Mouse (Mus musculus) forebrain, postnatal 0 days (tissue): ENCODE measurements around the gene Arvcf. TPM values are rescaled to one million over a fixed set of nuclear protein-coding genes. Genes with fewer than 3 reads are reported as not detected.

Source experiments
- ATAC-seq: fragments of 200-750 bp; cut with Nextera tagmentation; 2 replicates; pipeline ENCODE4 v1.8.0; 2017; ENCODE audit warnings: mild to moderate bottlenecking, moderate library complexity
- DNase-seq: peaks from one replicate; pipeline ENCODE4 v3.0.0-alpha.2; 2015
- H3K27ac ChIP-seq: fragments of 300-500 bp; sonication (generic); 2 replicates; pipeline ENCODE4 v1.5.1; 2014; ENCODE audit warnings: low read depth, mild to moderate bottlenecking, antibody characterized with exemption, low read length, moderate library complexity, mixed read lengths
- H3K27me3 ChIP-seq: fragments of 300-500 bp; sonication (generic); 2 replicates; pipeline ENCODE4 v1.6.1; 2014; ENCODE audit warnings: mild to moderate bottlenecking, low read length, mixed read lengths; ENCODE audit not compliant: insufficient read depth
- H3K36me3 ChIP-seq: fragments of 300-500 bp; sonication (generic); 2 replicates; pipeline ENCODE4 v1.6.1; 2014; ENCODE audit warnings: mild to moderate bottlenecking, moderate library complexity; ENCODE audit not compliant: insufficient read depth
- H3K4me1 ChIP-seq: fragments of 300-500 bp; sonication (generic); 2 replicates; pipeline ENCODE4 v1.6.1; 2014; ENCODE audit warnings: antibody characterized with exemption; ENCODE audit not compliant: insufficient read depth
- H3K4me2 ChIP-seq: fragments of 300-500 bp; sonication (generic); 2 replicates; pipeline ENCODE4 v1.6.1; 2014; ENCODE audit warnings: low read depth, mild to moderate bottlenecking, moderate library complexity
- H3K4me3 ChIP-seq: fragments of 300-500 bp; sonication (generic); 2 replicates; pipeline ENCODE4 v1.5.1; 2014; ENCODE audit warnings: low read depth, low read length, mixed read lengths
- H3K9ac ChIP-seq: fragments of 300-500 bp; sonication (generic); 2 replicates; pipeline ENCODE4 v1.6.1; 2014; ENCODE audit warnings: mild to moderate bottlenecking
- H3K9me3 ChIP-seq: fragments of 300-500 bp; sonication (generic); 2 replicates; pipeline ENCODE4 v1.6.1; 2016; ENCODE audit warnings: low read length
- CTCF ChIP-seq: sonication (generic); IDR thresholded peaks from 2 replicates; pipeline ENCODE4 v1.5.1; 2016; ENCODE audit warnings: antibody characterized with exemption, control low read depth, low read depth
- WGBS: fragments of 180-500 bp; shearing (Covaris S2); extraction: QIAGEN DNeasy Blood & Tissue Kit; methylation state at CpG from one replicate; pipeline ENCODE4 v1.1.7; 2014; 5-methylcytosine and 5-hydroxymethylcytosine counted together
- polyA plus RNA-seq: library from polyadenylated mRNA; unstranded; fragments of >200 nt; fragmentation: Nextera tagmentation; extraction: Ambion mirVana; gene quantifications from 2 replicates; pipeline ENCODE4 v1.2.1, GENCODE M21; 2015
- total RNA-seq: library from RNA; depleted of rRNA; stranded (reverse); fragments of >200 nt; gene quantifications from 2 replicates; pipeline ENCODE4 v1.2.3, GENCODE M21; 2014

Gene Arvcf
- total and polyA plus RNA-seq, 2 experiments from 2014 or later, result 42.8 to 120 TPM

GRCm38 (mm10) chr16:18416094-18416761 is 68.2 kb downstream of the Arvcf start:
- H3K9me3 ChIP-seq, result no peaks in the 10 kb centered on the region
- H3K27ac ChIP-seq, result peak overlapping the region; percentile 45; the same call in 1 of the 2 replicates
- ATAC-seq (0 out of 2 replicates have a peak, but pooled peaks have one; percentile 21), DNase-seq (no peak)
- no peaks in the 10 kb centered on the region for H3K4me1 ChIP-seq
- no peak for TF ChIP-seq CTCF
- H3K27me3 ChIP-seq, result no peaks in the 10 kb centered on the region
- WGBS, result 64% methylated on average over 18 of the region's 18 CpGs
- no peak overlapping the region for H3K4me3 ChIP-seq
- H3K9ac ChIP-seq, result no peak overlapping the region
- H3K36me3 ChIP-seq, result peaks cover 18% of the 10 kb centered on the region; the same call in 1 of the 2 replicates
- no peak overlapping the region for H3K4me2 ChIP-seq

- no peak for TF ChIP-seq CTCF
- H3K9me3 ChIP-seq, result no peaks in the 10 kb centered on the region
- ATAC-seq, result no peak
- no peak overlapping the region for H3K4me2 ChIP-seq
- H3K4me3 ChIP-seq, result no peak overlapping the region
- peak overlapping the region; percentile 45; the same call in 1 of the 2 replicates for H3K27ac ChIP-seq
- no peak for DNase-seq
- no peaks in the 10 kb centered on the region for H3K4me1 ChIP-seq
- H3K36me3 ChIP-seq, result peaks cover 16% of the 10 kb centered on the region
- no peaks in the 10 kb centered on the region for H3K27me3 ChIP-seq
- WGBS, result 93% methylated on average over 3 of the region's 3 CpGs
- no peak overlapping the region for H3K9ac ChIP-seq
Observed at GRCm38 (mm10) chr16:18416837-18417236, 68.9 kb downstream of the Arvcf start.

GRCm38 (mm10) chr16:18417491-18417890 is 69.5 kb downstream of the Arvcf start:
- TF ChIP-seq CTCF, result no peak
- DNase-seq, result no peak
- WGBS, result 92% methylated on average over 5 of the region's 5 CpGs
- Histone ChIP-seq H3K9me3 (no peaks in the 10 kb centered on the region), H3K4me1 (no peaks in the 10 kb centered on the region), H3K9ac (no peak overlapping the region), H3K36me3 (peaks cover 15% of the 10 kb centered on the region), H3K27me3 (no peaks in the 10 kb centered on the region), H3K4me3 (no peak overlapping the region), H3K4me2 (no peak overlapping the region), H3K27ac (no peak overlapping the region)
- ATAC-seq, result no peak

GRCm38 (mm10) chr16:18418756-18419602 is 71.0 kb downstream of the Arvcf start:
- Histone ChIP-seq H3K9me3 (no peaks in the 10 kb centered on the region), H3K4me1 (no peaks in the 10 kb centered on the region), H3K4me3 (no peak overlapping the region), H3K36me3 (peaks cover 10% of the 10 kb centered on the region), H3K27me3 (no peaks in the 10 kb centered on the region), H3K9ac (no peak overlapping the region), H3K4me2 (no peak overlapping the region), H3K27ac (no peak overlapping the region)
- ATAC-seq (no peak), DNase-seq (no peak)
- TF ChIP-seq CTCF, result no peak
- 89% methylated on average over 4 of the region's 4 CpGs for whole genome bisulfite sequencing

GRCm38 (mm10) chr16:18419603-18420026 is 71.6 kb downstream of the Arvcf start:
- Histone ChIP-seq H3K4me3 (no peak overlapping the region), H3K36me3 (peaks cover 10% of the 10 kb centered on the region), H3K4me2 (no peak overlapping the region), H3K27ac (no peak overlapping the region), H3K9me3 (no peaks in the 10 kb centered on the region), H3K27me3 (no peaks in the 10 kb centered on the region), H3K9ac (no peak overlapping the region), H3K4me1 (0 out of 2 replicates have a peak, but pooled peaks cover 5% of the 10 kb centered on the region)
- no peak for DNase-seq
- no peak for TF ChIP-seq CTCF
- no peak for ATAC-seq
- WGBS, result 95% methylated on average over 1 of the region's 1 CpGs

- WGBS, result 74% methylated on average over 3 of the region's 3 CpGs
- H3K9ac ChIP-seq, result no peak overlapping the region
- no peak overlapping the region for H3K27ac ChIP-seq
- 0 out of 2 replicates have a peak, but pooled peaks cover 12% of the 10 kb centered on the region for H3K4me1 ChIP-seq
- ATAC-seq (no peak), DNase-seq (no peak)
- no peak overlapping the region for H3K4me2 ChIP-seq
- peaks cover 8% of the 10 kb centered on the region for H3K36me3 ChIP-seq
- H3K27me3 ChIP-seq, result no peaks in the 10 kb centered on the region
- no peak for TF ChIP-seq CTCF
- no peak overlapping the region for H3K4me3 ChIP-seq
- H3K9me3 ChIP-seq, result no peaks in the 10 kb centered on the region
Observed at GRCm38 (mm10) chr16:18420571-18420970, 72.6 kb downstream of the Arvcf start.
